Mouse (Mus musculus) skeletal muscle tissue, postnatal 0 days (tissue): ENCODE results near the gene Mthfd2l. TPM values are rescaled to one million over a fixed set of nuclear protein-coding genes. Genes with fewer than 3 reads are reported as not detected.

ENCODE experiments used
- polyA plus RNA-seq: library from polyadenylated mRNA; unstranded; fragments of >200 nt; fragmentation: Nextera tagmentation; extraction: Ambion mirVana; gene quantifications from 2 replicates; pipeline ENCODE4 v1.2.1, GENCODE M21; 2015

The Mthfd2l gene
- 23.2 and 26.4 TPM in 2 replicates for polyA plus RNA-seq

DNA sequence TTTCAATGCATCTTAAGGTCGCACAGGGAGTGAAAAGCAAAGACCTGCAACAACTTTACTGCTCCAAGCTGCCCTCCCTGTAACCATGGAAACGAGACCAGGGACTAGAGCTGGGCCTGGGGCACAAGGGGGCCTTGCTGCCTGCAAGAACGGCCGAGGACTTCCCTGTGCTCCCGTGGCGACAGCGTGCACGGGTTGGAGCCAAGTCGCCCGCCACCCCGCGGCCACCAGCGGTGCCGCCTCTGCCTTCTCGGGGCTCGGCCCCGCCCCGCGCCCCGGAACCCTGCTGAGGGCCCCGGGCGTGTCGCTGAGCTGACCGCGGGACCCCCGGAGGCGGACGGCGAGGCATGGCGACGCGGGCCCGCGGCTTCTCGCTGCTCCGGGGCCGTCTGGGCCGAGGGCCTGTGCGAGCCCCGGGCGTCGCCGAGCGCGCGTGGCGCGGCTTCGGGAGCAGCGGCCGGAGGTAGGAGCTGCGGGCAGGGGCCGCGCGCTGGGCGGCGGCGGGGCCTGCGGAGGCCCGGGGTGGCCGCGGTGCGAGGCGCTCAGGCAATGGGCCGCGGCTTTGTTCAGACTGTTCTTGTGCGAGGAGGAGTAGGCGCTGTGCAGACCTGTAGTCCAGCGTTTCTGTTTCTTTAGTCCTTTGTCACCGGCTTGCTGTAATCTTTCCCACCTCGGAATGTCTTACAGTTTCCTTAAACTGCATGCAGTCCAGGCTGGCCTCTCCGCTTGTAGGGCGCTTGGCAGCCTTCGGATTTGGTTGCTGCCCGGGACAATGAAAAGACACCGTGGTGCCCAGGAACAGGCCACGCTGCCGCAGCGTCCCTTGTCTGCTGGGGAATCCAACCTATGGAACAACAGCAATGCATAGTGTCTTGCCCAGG lies at the start of gene Mthfd2l:
TSS of gene Mthfd2l (plus strand) at position 147 of the 881 bp plus-strand sequence.

DNA sequence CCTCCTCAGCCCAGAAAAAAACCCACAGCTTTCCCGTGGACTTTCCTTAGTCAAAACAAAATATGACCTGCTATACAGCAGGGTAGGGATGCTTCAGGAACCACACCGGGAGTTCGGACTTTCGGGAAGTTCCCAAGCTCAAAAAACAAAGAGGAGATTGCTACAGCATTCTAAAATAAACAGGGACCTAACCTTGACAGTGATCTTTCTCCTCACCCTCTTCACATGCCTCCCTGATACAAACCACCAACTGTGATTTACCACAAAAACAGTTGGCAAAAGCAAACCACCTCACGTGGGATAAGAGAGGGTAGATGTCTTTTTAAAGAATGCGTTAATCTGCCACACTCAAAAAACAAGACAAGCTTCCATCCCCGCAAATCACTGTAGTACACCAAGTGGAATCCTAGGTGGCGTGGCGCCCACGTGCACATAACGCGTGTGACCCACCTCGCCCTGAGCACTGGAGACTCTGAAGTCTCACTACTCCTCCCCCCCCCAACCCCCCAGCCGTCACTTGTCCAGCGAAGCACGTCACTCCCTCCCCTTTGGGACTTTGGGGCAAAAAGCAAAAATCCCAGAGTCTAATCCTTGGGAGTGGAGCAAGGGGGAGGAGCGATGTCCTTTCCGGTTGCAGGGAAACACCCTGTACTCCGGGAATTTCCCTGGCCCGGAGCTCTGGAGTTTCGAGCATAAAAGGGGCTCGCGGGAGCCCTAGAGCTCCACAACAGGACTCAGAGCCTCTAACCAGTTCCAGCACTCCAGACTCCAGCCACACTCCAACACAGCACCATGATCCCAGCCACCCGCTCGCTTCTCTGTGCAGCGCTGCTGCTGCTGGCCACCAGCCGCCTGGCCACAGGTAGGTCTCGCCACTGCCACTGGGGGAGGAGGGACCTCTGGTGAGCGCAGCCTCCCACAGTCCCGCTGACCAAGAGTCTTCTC lies 40.1 kb upstream of the Mthfd2l start, which contains the start of gene Cxcl1:
TSS of gene Cxcl1 (plus strand) at position 723 of the 945 bp plus-strand sequence.

DNA sequence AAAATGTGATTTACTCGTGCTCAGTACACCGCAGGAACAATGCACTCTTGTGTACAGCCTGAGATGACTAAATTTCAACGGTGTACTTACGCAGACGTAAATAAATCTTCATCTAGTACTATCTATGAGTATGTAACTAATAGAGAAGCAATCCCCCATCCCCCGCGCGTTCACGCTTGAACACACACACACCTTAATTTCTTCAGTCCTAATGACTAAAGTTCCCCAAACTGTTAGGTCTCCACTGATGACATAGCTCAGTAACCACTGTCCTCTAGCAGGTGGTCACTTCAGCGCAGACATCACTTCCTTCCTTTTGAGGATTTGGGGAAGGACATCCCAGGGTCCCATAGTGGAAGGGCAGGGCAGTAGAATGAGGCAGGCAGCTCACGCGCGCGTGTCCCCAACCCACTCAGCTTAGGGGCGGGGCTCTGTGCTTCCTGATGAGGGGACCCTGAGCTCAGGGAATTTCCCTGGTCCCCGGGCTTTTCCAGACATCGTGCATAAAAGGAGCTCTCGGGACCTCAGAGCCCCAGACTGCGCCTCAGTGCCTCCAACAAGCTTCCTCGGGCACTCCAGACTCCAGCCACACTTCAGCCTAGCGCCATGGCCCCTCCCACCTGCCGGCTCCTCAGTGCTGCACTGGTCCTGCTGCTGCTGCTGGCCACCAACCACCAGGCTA lies 27.4 kb upstream of the Mthfd2l start, which contains the start of gene Cxcl2:
TSS of gene Cxcl2 (plus strand) at position 533 of the 682 bp plus-strand sequence.

DNA sequence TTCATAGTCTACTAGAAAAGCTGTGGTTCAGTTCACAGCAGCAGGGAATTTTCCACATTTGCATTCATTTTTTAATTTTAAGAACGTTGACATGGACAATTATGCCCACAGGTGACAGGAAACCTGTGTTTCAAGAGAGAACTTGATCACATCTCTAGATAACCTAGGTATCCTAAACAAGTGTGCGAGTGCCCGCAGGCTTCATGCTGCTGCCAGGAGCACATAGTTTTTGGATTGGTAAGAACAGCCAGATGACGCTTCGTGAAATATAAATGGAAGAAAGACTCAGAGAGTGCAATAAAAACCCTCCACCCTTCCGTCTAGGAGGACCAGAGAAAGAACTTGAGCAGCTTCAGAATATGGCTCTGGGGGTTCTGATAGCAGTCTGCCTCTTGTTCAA lies 96.2 kb downstream of the Mthfd2l start, which contains the start of gene Epgn:
TSS of gene Epgn (plus strand) at position 301 of the 400 bp plus-strand sequence.

Other genes starting within 250 kb of the Mthfd2l start
- not detected in 2 replicates for gene Cxcl5, start 171.8 kb upstream of the Mthfd2l start, polyA plus RNA-seq
- gene Ppbp, start 162.6 kb upstream of the Mthfd2l start, polyA plus RNA-seq, result 2.2 and 3.5 TPM in 2 replicates
- gene Pf4, start 158.7 kb upstream of the Mthfd2l start, polyA plus RNA-seq, result 257 and 400 TPM in 2 replicates
- not detected in 2 replicates for gene Cxcl3, start 145.0 kb upstream of the Mthfd2l start, polyA plus RNA-seq
- not detected in 2 replicates for gene Cxcl15, start 136.6 kb upstream of the Mthfd2l start, polyA plus RNA-seq
- 0.62 and 1.3 TPM in 2 replicates for gene Cxcl1, start 39.9 kb upstream of the Mthfd2l start, polyA plus RNA-seq
- not detected in 2 replicates for gene Cxcl2, start 27.2 kb upstream of the Mthfd2l start, polyA plus RNA-seq
- gene Epgn, start 96.3 kb downstream of the Mthfd2l start, polyA plus RNA-seq, result 0.29 and 0.35 TPM in 2 replicates
- gene Ereg, start 143.5 kb downstream of the Mthfd2l start, polyA plus RNA-seq, result 0.04 TPM in 1 of 2 replicates, not detected in the other
- not detected in 2 replicates for gene Areg, start 208.5 kb downstream of the Mthfd2l start, polyA plus RNA-seq